Mouse (Mus musculus) left cerebral cortex, postnatal 4 days (tissue): ENCODE results near the gene Mab21l1. TPM values are rescaled to one million over a fixed set of nuclear protein-coding genes. Genes with fewer than 3 reads are reported as not detected.

ENCODE experiments used
- DNase-seq: peaks from one replicate; pipeline ENCODE4 v3.0.0-alpha.2; 2022
- intact Hi-C: fragments of 180-260 bp; cut with DNase I; formaldehyde crosslinking; loops from one replicate; pipeline ENCODE4 v1.15.1; 2025
- total RNA-seq, 2 experiments: library from RNA; stranded (reverse); gene quantifications; 2 replicates each; pipeline ENCODE4 v1.2.3; 2021

Gene Mab21l1
- total RNA-seq, 2 experiments from 2014 or later: 1.3 to 4.3 TPM

DNA sequence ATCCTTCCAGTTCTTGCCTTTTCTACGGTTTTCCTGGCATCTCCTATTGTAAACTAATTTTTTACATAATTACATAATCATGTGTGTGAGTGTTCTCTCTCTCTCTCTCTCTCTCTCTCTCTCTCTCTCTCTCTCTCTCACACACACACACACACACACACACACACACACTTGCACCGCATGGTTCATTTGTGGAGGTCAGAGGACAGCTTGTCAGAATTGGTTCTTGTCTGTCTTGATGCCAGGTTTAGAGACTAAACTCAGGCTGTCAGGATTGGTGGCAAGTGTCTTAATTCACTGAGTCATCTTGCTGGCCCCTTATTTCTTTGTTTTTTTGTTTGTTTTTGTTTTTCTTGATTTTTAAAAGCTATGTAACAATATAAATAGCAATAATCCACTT is 12.5 kb downstream of the Mab21l1 start:
- DNase-seq: no peak
- intact Hi-C loops: no loop called here

DNA sequence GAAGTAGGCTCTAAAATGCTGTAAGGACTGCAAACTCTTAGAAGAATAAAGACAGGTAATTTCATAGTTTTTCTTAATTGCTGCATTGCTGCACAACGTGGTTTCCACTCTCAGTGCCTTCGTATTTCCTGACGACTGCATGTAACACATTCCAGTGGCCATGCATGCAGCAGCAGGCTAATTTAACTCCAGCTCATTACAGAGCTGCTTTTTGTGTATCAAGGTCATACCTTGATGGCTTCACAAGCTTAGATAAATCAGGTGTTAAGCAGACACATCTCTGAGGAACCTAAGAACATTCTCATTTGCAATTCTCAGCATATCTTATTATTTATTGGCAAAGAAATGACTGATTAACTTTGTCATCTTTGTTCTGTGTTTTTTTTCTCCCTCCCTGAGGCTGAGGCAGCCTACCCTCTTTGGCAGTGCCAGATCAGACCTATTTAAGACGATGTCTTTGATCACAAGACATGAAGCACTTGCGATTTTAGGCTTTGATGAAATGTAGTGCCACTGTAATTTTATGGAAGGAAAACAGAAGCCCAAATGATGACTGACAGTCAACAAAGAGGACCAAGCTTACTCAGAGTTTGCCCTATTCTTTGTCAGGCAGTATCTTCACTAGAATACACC is 32.8 kb downstream of the Mab21l1 start:
- DNase-seq: no peak
- intact Hi-C loops: no loop called here

DNA sequence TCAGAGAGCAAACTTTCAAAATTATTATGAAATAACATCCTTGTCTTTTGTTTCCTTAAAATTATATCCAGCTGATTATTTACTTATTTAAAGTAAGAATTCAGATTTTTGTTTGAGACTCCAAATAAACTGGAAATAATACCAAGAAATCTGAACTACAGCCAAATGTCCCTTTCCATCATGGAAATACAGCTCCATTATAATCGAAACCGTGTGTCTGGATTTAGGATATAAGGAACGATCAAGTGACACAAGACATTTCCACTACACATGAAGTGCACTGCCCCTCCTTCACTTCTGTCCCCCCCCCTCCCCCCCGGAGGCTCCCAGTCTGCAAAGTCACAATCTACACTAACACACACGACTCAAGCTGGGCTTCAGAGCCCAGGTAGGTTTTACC is 33.8 kb downstream of the Mab21l1 start:
- DNase-seq: no peak
- intact Hi-C loops: no loop called here

DNA sequence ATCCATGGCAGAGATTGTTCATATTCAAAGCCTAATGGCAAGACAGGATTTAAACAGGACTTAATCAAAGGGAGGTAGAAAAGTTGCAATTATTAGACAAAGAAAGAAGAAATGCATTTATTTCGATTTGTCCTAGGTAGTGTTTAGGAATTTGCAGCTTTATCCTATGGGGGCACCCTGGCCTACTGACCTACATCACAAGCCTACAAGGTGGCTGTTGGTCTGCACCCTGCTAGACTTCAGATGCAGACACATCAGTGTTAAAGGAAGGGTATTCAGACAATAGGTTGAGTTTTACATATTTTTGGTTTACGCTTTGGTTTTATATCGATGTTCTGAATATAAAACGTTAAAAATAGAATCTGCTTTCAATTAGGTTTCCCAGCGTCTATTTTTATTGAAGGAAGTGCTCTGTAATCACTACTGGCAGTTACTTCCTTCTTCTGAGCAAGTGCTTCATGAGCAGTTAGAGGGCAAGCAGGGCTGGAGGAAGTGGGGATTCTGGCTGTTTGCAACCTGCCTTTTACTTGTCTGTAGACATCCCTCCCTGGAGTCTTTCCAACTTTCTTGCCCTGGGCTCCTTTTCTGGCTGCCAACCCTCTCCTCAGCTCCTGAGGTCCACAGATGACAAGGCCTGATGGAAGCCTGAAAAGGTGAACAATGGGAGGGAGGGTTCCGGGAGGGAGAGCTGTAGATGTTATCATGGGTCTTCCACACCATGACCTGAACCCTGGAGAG is 34.5 kb downstream of the Mab21l1 start:
- peak; percentile 9 for DNase-seq
- intact Hi-C loops: no loop called here

DNA sequence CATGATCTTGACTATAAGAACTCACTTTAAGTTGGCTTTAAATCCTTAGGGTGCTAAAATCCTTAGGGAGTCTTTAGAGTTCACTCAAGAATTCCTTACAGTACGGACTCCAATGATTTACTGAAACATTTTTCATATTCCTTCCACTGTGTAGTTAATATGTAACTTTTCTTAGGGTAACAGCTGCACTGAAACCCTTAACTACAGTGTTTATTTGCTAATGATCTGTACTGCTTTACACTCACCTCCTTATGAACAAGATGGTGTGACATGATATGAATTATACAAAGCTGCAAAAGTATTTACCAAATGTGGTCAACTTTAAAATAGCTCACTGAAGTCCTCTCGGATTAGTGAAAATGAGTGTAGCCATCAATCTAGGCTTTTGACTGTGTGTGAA is 35.8 kb downstream of the Mab21l1 start:
- intact Hi-C loops: no loop called here
- DNase-seq: no peak

DNA sequence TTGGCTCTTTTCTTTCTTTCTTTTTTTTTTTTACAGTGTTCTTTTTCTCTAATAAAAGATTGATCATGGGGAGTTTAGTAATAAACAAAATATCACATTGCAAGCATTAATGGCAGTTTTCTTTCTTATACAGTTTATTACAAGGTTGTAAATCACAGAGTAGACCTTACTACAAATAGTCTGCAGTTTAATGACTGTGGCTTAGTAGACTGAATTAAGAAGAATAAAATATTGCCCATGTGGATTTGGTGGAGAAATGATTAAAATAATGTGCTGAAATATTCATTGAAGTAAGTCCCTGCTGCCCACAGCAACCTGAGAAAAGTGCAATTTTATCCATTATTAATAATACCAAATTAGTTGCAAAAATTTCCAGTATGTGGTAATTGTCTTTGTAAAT is 37.3 kb downstream of the Mab21l1 start:
- no peak for DNase-seq
- intact Hi-C loops: no loop called here

DNA sequence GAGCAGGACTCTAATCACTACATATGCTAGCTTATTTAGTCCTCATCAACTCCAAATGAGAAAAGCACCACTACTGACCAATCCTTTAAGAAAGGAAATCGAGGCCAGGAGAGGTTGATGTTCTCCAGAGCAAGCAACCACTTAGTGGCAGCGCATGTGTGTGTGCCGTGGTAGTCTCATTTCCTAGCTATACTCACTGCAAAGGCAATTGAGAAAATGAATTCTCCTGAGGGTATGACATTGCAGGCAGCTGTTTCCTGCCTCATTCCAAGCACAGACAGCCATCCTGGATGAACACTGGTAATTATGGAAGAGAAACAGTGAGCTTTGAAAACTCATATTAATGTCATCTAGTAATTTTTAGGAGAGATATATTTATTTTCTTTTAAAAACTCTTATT is 42.6 kb downstream of the Mab21l1 start:
- intact Hi-C loops: no loop called here
- no peak for DNase-seq

DNA sequence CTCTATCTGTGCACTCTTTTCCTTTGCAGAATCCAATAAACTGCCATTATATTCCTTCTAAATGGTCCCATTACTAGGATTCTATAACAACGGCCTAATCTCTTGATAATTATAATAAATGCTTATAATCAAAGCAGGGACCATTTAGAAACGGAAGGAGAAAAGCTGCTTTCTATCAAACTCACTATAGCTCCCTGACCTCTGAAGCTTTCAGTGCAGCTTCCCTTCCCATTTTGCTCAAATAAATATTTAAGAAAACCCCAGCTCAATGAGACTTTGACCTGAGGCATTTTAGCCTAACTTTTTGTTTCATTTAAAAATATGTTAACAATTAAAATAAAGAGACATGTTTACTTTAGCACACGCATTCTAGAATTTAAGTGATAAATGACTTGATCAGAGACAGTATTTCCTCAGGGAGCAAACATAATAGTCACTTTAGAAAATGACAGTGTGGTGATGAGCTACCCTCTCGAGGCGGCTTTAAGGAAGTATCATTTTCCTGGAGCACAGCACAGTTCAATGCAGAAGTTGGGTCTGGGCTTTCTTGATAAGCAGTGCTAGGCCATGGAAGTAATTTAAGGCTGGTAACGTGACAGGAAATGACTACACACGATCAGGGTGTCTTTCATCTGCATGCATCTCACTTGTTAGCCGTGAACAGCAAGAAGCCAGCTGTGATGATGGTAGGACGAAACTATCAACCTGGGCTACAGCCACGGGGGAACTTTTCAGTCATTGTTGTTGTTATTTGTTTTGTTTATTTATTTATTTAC is 46.4 kb downstream of the Mab21l1 start:
- intact Hi-C loops: no loop called here
- no peak for DNase-seq

DNA sequence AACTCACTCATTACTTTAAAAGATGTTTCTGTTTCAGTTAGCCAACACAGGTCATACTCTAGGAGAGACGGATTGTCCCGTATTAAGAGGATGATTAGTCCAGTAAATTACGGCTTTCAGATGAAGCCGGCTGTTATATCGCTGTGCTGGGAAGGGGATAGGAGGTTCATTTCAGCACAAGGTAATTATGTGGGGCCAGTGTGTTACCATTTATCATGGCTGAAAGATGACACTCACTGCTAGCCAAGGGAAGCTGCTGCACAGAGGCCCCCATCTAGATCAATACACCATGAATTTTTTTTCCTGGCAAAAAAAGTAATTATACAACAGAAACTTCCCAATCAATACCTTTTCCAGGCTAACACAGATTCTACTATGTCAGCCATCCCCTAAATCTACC is 47.9 kb downstream of the Mab21l1 start:
- intact Hi-C loops: no loop called here
- DNase-seq: no peak
